Mouse (Mus musculus) lung, postnatal 0 days (tissue): ENCODE data around the gene Tnfaip8l1.

ENCODE experiments used
- CTCF ChIP-seq: IDR thresholded peaks from 2 replicates; pipeline ENCODE4 v1.5.1; 2016; ENCODE audit warnings: antibody characterized with exemption, mild to moderate bottlenecking
- EP300 ChIP-seq: IDR thresholded peaks from 2 replicates; pipeline ENCODE4 v1.6.1; 2016; ENCODE audit warnings: antibody characterized with exemption, mild to moderate bottlenecking, control low read depth

GRCm38 (mm10) chr17:56182975-56183657 lies 20.8 kb downstream of the Tnfaip8l1 start:
- TF ChIP-seq CTCF = no peak
- TF ChIP-seq EP300 = no peak
